Mouse (Mus musculus) cerebellum, adult 11 months (tissue): ENCODE data around the gene Hdac4.

Experiments
- DNase-seq: peaks from one replicate; pipeline ENCODE4 v3.0.0; 2022

Gene Hdac4

DNA sequence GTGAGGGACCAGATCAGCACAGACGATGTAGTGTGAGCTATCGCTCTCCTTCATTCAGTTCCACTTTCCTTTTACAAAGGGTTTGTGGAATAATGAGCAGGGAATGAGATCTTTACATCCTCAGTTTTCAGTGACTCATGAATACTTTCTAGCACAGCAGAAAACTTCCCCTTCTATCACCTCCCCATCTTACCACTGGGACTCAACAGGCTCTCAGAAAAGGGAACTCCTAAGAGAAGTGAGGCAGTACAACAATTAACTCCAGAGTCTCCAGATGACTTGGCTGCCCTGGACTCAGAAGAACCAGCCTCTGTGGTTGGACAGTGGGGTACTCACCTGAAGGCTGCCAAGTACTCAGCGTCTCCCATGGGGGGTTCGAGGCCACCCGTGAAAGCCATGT is 240.5 kb downstream of the Hdac4 start:
- DNase-seq: no peak

- no peak for DNase-seq
Measured at GRCm38 (mm10) chr1:91952912-91953311, 242.6 kb downstream of the Hdac4 start.

DNA sequence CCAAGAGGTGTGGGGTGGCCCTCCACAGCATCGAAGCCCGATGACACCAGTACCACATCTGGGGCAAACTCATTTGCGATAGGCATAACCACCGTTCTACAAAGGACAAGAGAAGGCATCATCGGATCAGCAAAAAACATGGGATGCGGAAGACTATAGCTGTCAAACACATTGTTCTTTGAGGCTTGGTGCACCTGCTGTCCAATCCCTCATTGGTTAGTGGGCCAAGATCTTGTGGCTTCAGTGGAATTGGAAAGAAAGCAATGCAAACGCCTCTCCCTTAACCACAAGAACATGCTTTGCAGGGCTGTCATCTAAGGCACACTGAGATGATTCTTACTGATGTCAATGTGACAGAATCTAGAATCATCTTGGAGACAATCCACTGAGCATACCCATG is 248.1 kb downstream of the Hdac4 start:
- no peak for DNase-seq

DNA sequence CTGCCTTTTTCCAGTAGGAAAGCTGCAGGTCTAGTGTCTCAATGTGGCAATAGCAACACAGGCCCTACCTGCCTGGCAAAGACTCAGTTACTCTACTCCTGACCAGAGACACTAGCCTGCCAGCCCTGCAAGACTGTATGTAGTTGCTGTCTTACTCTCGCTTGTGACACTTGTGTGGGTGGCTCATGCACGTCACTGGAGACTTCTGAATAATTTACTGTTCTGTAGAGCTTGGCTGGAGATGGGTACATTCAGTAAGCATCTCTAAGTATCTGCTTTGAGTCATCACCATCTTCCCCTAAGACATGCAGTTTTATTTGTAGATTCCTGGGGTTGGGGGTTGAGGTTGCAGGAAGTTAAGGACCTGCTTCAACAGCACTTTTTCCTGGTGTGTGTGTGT is 252.9 kb downstream of the Hdac4 start:
- DNase-seq: no peak

DNA sequence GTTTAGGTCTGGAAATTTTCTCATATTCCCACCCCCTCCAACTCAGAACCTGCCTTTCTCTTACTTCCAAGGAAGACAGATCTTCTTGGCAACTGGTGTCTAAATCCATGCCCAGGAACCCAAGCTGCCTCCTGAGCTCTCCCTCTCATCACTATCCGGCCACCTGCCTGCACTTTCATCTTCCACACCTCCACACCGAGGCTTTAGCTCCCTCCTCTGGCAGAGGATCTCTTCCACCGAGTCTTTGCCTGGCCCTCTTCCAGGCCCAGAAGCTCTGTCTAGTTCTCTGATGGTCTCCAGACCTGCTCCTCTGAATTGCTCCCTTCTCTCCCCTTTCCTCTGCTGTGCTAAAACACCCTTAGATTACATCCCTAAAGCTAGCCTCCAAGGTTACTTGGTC is 253.5 kb downstream of the Hdac4 start:
- DNase-seq: peak; percentile 33

GRCm38 (mm10) chr1:91941094-91941493 is 254.4 kb downstream of the Hdac4 start:
- no peak for DNase-seq

GRCm38 (mm10) chr1:91935171-91935570 is 260.3 kb downstream of the Hdac4 start:
- no peak for DNase-seq

DNA sequence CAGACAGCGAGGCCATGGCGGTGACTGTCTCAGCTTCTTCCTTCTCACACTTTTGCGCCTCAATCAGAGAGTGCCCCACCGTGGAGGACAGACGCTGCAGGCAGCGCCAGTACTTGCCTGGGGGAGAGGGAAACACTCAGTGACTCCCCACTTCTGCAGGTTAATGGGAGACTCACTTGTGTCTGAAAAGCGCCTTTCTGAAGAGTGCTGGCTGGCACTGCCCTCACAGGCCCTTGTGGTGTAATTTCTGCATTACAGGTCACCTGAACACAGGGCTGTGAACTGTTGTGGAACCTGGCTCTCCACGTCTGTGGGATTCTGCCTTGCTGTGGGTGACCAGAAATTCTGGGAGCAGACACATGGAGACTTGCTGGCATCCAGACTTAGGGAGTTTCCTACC is 261.8 kb downstream of the Hdac4 start:
- DNase-seq: no peak

- no peak for DNase-seq
Measured at GRCm38 (mm10) chr1:91932221-91932620, 263.3 kb downstream of the Hdac4 start.

DNA sequence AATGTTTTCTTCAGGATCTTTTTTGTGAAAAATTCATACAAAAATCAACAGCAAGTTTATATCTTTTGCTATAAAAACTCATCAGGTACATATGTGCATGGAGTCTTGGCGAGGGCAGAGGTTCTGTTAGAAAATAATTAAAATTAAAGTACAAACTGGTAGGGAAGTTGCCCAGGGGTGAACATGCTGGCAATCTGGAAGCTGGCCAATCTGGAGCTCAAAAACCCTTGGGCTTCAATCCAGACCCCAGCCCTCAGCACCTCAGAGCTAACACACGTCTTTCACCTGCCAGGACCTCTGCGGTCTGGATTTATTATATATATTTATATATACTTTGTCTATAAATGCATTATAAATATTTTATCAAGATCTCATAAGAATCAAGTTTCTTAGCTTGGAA is 263.7 kb downstream of the Hdac4 start:
- no peak for DNase-seq

GRCm38 (mm10) chr1:91931196-91931595 is 264.3 kb downstream of the Hdac4 start:
- no peak for DNase-seq

DNA sequence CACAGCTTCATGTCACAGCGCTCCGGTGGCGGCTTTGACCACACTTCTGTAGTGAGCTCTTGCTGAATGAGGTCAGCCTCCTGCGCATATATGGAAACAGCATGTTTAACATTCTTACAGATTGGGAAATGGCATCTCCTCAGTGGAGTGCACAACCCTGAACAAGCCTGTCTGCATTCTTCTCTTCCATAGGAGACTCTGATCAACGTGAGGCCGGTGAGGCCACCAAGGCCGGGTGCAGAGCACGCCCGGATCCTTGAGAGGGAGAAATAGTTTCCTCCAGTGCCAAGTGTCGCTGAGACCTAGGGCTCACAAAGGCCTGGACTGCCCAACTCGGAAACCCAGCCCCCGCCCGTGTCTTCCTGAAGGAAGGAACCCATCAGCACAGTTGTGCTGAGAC is 266.4 kb downstream of the Hdac4 start:
- DNase-seq: no peak

DNA sequence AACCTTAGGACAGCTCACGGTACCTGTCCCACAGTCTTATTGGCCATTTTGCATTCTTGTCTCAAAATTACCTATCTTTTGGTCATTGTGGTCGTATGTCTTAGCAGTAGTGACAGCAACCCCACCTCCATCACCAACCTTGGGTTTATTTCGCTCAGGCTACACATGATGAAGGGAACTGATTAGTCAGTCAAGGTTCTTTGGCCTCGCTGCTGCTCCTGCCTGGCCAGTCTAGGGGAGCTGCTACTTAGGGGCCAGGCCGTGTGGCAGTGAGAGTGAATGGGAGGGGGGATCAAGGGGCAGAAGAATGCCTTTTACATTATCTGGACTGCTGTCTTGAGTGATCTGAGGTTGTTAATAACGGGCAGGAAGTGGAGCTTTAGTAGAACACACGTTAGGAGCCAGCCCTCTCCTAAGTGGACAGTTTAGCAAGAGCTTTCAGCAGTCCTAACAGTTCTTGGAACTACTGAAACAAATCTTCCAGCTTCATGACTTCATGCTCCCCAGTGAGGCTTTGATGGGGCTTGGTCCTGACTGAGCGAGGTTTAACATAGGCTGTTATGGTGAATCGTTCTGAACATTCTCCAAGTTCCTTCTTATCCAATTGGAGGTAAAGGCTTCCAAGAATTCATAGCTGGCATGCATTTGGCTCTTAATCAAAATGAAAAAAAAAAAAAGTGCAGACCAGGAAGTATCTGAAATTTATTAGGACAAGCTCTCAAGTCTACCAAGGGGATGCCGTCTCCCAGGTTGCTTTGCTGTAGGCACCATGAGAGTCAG is 267.8 kb downstream of the Hdac4 start:
- DNase-seq: no peak

- DNase-seq: no peak
Measured at GRCm38 (mm10) chr1:91923567-91923966, 271.9 kb downstream of the Hdac4 start.

- no peak for DNase-seq
Measured at GRCm38 (mm10) chr1:91922235-91923152, 273.0 kb downstream of the Hdac4 start.

DNA sequence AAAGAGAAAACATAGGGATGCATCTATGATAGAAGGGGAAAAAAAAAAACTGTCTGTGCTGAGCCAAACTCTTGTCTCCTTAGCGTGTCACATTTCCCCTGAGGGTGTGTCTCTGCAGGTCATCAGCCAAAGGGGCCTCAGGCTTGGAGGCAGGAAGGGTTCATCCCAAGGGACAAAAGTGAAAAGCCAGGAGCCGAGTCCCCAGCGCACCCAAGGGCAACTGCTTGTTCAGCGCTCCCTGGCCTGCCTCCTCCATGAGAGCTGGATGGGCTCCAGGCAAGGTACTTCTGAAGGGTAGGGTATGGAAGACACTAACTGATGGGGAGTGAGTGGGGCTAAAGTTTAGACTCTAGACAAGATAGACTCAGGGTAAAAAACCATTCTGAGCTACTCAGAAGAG is 273.8 kb downstream of the Hdac4 start:
- DNase-seq: no peak

DNA sequence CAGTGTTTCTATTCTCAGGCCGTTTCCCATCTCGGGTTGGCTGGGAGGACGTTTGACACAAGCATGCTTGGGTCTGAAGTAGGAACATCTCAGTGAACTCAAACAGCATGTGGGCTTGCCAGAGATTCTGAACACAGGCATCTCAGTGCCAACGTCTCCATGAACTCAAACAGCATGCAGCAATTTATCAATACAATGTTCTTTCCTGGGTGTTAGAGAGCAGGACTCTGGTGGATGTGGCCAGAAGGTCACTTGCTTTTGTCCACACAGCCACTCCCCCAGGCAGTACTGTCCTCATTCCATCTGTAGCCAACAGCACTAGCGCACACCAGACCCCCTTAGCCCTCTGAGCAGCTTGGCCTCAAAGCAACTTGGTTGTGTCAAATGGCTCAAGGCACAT is 274.2 kb downstream of the Hdac4 start:
- DNase-seq: no peak

DNA sequence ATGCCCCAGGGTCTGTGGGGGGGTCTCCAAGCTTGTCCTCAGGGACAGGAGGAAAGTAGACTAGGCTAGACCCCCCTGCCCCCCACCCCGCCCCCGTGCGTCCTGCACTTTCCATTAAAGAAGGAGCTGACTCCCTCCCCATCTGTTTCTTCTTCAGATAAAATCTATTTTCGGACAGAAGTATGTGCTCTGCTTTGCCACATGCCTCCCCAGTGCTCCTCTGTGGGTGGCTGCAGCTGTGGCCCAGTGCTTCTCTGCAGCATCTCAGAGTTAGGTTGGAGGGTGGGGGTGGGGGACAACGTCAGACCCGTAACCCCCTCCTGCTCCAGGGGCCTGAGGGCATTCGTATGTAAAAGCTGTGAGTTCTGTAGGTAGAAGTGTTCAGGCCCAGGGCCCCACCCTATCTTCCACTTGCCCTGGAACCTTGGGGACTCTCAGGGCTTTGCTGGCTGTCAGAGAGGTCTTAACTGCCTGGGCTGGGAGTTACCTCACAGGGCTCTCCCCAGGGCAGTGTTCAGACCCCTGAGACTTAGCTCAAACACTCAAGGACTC is 275.4 kb downstream of the Hdac4 start:
- DNase-seq: no peak

- no peak for DNase-seq
Measured at GRCm38 (mm10) chr1:91918257-91918800, 277.2 kb downstream of the Hdac4 start.

- no peak for DNase-seq
Measured at GRCm38 (mm10) chr1:91917596-91917995, 277.9 kb downstream of the Hdac4 start.

DNA sequence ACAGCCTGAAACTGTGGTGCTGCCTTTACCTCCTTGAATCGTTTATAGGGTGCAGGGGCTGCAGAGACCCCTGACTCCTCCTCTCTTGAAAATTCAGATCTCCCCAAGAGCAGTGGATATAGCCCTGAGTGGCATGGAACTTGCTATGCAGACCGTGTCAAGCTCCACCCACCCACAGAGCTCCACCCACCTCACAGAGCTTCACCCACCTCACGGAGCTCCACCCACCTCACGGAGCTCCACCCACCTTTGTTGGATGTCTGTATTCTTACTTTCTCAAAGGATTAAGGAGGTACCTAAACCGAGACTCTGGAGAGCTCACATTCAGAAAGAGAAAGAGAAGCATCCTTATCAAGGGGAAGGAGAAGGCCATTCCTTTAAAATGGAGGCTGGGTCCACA is 279.5 kb downstream of the Hdac4 start:
- DNase-seq: no peak

DNA sequence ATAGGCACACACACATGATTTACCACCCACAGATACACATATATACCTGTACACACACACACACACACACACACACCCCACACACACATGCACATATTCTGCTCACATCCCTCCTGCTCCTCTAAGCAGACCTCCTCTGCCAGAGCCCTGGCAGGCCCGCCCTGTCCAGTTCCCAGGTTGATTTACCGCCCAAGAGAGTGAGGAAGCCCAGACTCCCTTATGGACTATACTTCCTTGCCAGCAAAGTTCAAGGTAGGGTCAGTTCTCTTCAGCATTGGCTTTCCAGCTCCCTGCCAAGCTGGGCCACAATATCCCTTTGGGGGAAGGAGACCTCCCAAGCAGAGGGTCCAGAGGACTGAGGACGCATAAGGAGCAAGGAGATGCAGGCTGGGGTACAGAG is 280.9 kb downstream of the Hdac4 start:
- DNase-seq: no peak

GRCm38 (mm10) chr1:91913850-91914249 is 281.6 kb downstream of the Hdac4 start:
- peak; percentile 20 for DNase-seq
